Mouse (Mus musculus) neural tube, embryonic 11.5 days (tissue): ENCODE results near the gene Csmd2. TPM values are rescaled to one million over a fixed set of nuclear protein-coding genes. Genes with fewer than 3 reads are reported as not detected.

Source experiments
- ATAC-seq: fragments of 200-750 bp; cut with Nextera tagmentation; 2 replicates; pipeline ENCODE4 v1.8.0; 2017; ENCODE audit warnings: moderate number of reproducible peaks, mild to moderate bottlenecking, moderate TSS enrichment, moderate library complexity; ENCODE audit not compliant: insufficient read depth, low FRiP score, low TSS enrichment
- DNase-seq: peaks from one replicate; pipeline ENCODE4 v3.0.0-alpha.2; 2015; ENCODE audit warnings: low spot score
- H3K27ac ChIP-seq: fragments of 300-500 bp; sonication (generic); 2 replicates; pipeline ENCODE4 v1.5.1; 2014; ENCODE audit warnings: low read depth, mild to moderate bottlenecking, low read length
- H3K27me3 ChIP-seq: fragments of 300-500 bp; sonication (generic); 2 replicates; pipeline ENCODE4 v1.6.1; 2014; ENCODE audit warnings: mild to moderate bottlenecking, low read length, mixed read lengths; ENCODE audit not compliant: control insufficient read depth, insufficient read depth
- H3K36me3 ChIP-seq: fragments of 300-500 bp; sonication (generic); 2 replicates; pipeline ENCODE4 v1.6.1; 2014; ENCODE audit warnings: mild to moderate bottlenecking, low read length, moderate library complexity, mixed read lengths; ENCODE audit not compliant: control insufficient read depth, insufficient read depth
- H3K4me1 ChIP-seq: fragments of 300-500 bp; sonication (generic); 2 replicates; pipeline ENCODE4 v1.6.1; 2014; ENCODE audit warnings: low read length, mixed read lengths; ENCODE audit not compliant: control insufficient read depth, insufficient read depth
- H3K4me2 ChIP-seq: fragments of 300-500 bp; sonication (generic); 2 replicates; pipeline ENCODE4 v1.6.1; 2014; ENCODE audit warnings: low read depth, mild to moderate bottlenecking, moderate library complexity
- H3K4me3 ChIP-seq: fragments of 300-500 bp; sonication (generic); 2 replicates; pipeline ENCODE4 v1.5.1; 2014; ENCODE audit warnings: low read depth, low read length
- H3K9ac ChIP-seq: fragments of 300-500 bp; sonication (generic); 2 replicates; pipeline ENCODE4 v1.6.1; 2014; ENCODE audit warnings: mild to moderate bottlenecking, low read length
- H3K9me3 ChIP-seq: fragments of 300-500 bp; sonication (generic); 2 replicates; pipeline ENCODE4 v1.6.1; 2016; ENCODE audit warnings: low read length; ENCODE audit not compliant: control insufficient read depth
- WGBS: fragments of 180-500 bp; shearing (Covaris S2); extraction: QIAGEN DNeasy Blood & Tissue Kit; methylation state at CpG from one replicate; pipeline ENCODE4 v1.1.7; 2014; 5-methylcytosine and 5-hydroxymethylcytosine counted together
- polyA plus RNA-seq: library from polyadenylated mRNA; unstranded; fragments of >200 nt; fragmentation: Nextera tagmentation; extraction: Ambion mirVana; gene quantifications from 2 replicates; pipeline ENCODE4 v1.2.1, GENCODE M21; 2014

The Csmd2 gene
- polyA plus RNA-seq, 1 experiment from 2014 or later = 1.4 TPM

GRCm38 (mm10) chr4:128084466-128084865 lies 96.8 kb downstream of the Csmd2 start:
- no peak for DNase-seq
- no peak overlapping the region for H3K9ac ChIP-seq
- no peak overlapping the region for H3K4me2 ChIP-seq
- H3K27me3 ChIP-seq = no peaks in the 10 kb centered on the region
- H3K27ac ChIP-seq = no peak overlapping the region
- no peak for ATAC-seq
- 92% methylated on average over 3 of the region's 3 CpGs for WGBS
- H3K36me3 ChIP-seq = no peaks in the 10 kb centered on the region
- peaks cover 13% of the 10 kb centered on the region for H3K4me1 ChIP-seq
- H3K9me3 ChIP-seq = no peaks in the 10 kb centered on the region
- no peak overlapping the region for H3K4me3 ChIP-seq

- no peak overlapping the region for H3K4me2 ChIP-seq
- H3K27me3 ChIP-seq = no peaks in the 10 kb centered on the region
- 77% methylated on average over 8 of the region's 8 CpGs for WGBS
- no peak for DNase-seq
- H3K4me3 ChIP-seq = no peak overlapping the region
- H3K36me3 ChIP-seq = no peaks in the 10 kb centered on the region
- no peak overlapping the region for H3K27ac ChIP-seq
- H3K9ac ChIP-seq = no peak overlapping the region
- H3K9me3 ChIP-seq = no peaks in the 10 kb centered on the region
- H3K4me1 ChIP-seq = peaks cover 13% of the 10 kb centered on the region
- ATAC-seq = no peak
Measured at GRCm38 (mm10) chr4:128085096-128085495, 97.4 kb downstream of the Csmd2 start.

- no peak overlapping the region for H3K9ac ChIP-seq
- 63% methylated on average over 5 of the region's 5 CpGs for WGBS
- H3K36me3 ChIP-seq = no peaks in the 10 kb centered on the region
- no peaks in the 10 kb centered on the region for H3K9me3 ChIP-seq
- peak overlapping the region; percentile 21; the same call in 1 of the 2 replicates for H3K27ac ChIP-seq
- ATAC-seq = peak; percentile 60
- no peak overlapping the region for H3K4me2 ChIP-seq
- no peaks in the 10 kb centered on the region for H3K27me3 ChIP-seq
- H3K4me1 ChIP-seq = peaks cover 13% of the 10 kb centered on the region
- DNase-seq = no peak
- H3K4me3 ChIP-seq = no peak overlapping the region
Measured at GRCm38 (mm10) chr4:128087147-128087606, 99.5 kb downstream of the Csmd2 start.

- Histone ChIP-seq H3K4me2 (no peak overlapping the region), H3K27me3 (no peaks in the 10 kb centered on the region), H3K9me3 (no peaks in the 10 kb centered on the region), H3K36me3 (no peaks in the 10 kb centered on the region), H3K27ac (peak overlapping the region; percentile 21; the same call in 1 of the 2 replicates), H3K9ac (no peak overlapping the region), H3K4me3 (no peak overlapping the region), H3K4me1 (peaks cover 13% of the 10 kb centered on the region)
- ATAC-seq (peak; percentile 75), DNase-seq (peak; percentile 16)
- 5% methylated on average over 3 of the region's 3 CpGs for whole genome bisulfite sequencing
Measured at GRCm38 (mm10) chr4:128087704-128088103, 100.0 kb downstream of the Csmd2 start.

- Histone ChIP-seq H3K4me3 (no peak overlapping the region), H3K9ac (no peak overlapping the region), H3K4me2 (no peak overlapping the region), H3K27ac (no peak overlapping the region), H3K9me3 (no peaks in the 10 kb centered on the region), H3K27me3 (no peaks in the 10 kb centered on the region), H3K36me3 (no peaks in the 10 kb centered on the region), H3K4me1 (peaks cover 13% of the 10 kb centered on the region)
- ATAC-seq (no peak), DNase-seq (no peak)
- WGBS = 65% methylated on average over 3 of the region's 3 CpGs
Measured at GRCm38 (mm10) chr4:128088264-128088663, 100.6 kb downstream of the Csmd2 start.

- H3K4me3 ChIP-seq = no peak overlapping the region
- no peak overlapping the region for H3K9ac ChIP-seq
- no peak for DNase-seq
- H3K36me3 ChIP-seq = no peaks in the 10 kb centered on the region
- WGBS = 61% methylated on average over 3 of the region's 3 CpGs
- no peak for ATAC-seq
- no peaks in the 10 kb centered on the region for H3K27me3 ChIP-seq
- H3K4me2 ChIP-seq = no peak overlapping the region
- H3K4me1 ChIP-seq = peaks cover 13% of the 10 kb centered on the region
- no peak overlapping the region for H3K27ac ChIP-seq
- no peaks in the 10 kb centered on the region for H3K9me3 ChIP-seq
Measured at GRCm38 (mm10) chr4:128091938-128092337, 104.3 kb downstream of the Csmd2 start.

- Histone ChIP-seq H3K4me3 (no peak overlapping the region), H3K9me3 (no peaks in the 10 kb centered on the region), H3K4me2 (no peak overlapping the region), H3K36me3 (no peaks in the 10 kb centered on the region), H3K27ac (no peak overlapping the region), H3K4me1 (no peaks in the 10 kb centered on the region), H3K9ac (no peak overlapping the region), H3K27me3 (no peaks in the 10 kb centered on the region)
- WGBS = 83% methylated on average over 5 of the region's 5 CpGs
- no peak for ATAC-seq
- DNase-seq = no peak
Measured at GRCm38 (mm10) chr4:128099515-128099914, 111.9 kb downstream of the Csmd2 start.

DNA sequence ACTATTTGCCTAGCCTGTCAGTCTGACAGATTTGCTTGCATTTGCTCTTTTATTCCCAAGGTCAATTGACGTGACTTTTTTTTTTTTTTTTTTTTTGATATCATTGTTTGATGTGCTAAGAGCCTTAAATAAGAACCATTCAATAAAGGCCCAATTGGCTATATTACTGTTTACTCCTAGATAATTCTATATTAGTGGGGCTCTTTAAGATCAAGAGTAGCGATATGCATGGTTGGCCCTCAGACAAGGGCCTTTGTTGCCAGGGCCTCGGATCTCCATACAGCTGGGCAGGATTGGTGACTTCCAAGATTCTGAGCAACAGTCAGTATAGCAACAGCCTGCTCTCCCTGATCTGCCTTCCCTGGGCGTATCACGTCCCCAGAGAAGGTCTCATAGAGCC lies 112.9 kb downstream of the Csmd2 start:
- H3K4me2 ChIP-seq = no peak overlapping the region
- H3K9ac ChIP-seq = no peak overlapping the region
- WGBS = 70% methylated on average over 5 of the region's 5 CpGs
- H3K27me3 ChIP-seq = no peaks in the 10 kb centered on the region
- H3K4me1 ChIP-seq = no peaks in the 10 kb centered on the region
- DNase-seq (no peak), ATAC-seq (no peak)
- H3K9me3 ChIP-seq = no peaks in the 10 kb centered on the region
- no peaks in the 10 kb centered on the region for H3K36me3 ChIP-seq
- no peak overlapping the region for H3K4me3 ChIP-seq
- no peak overlapping the region for H3K27ac ChIP-seq

- 81% methylated on average over 7 of the region's 7 CpGs for WGBS
Measured at GRCm38 (mm10) chr4:128116331-128116730, 128.7 kb downstream of the Csmd2 start.

More at GRCm38 (mm10) chr4:128116331-128116730, 128.7 kb downstream of the Csmd2 start:
- Histone ChIP-seq H3K27ac (no peak overlapping the region), H3K27me3 (no peaks in the 10 kb centered on the region), H3K9me3 (no peaks in the 10 kb centered on the region), H3K36me3 (no peaks in the 10 kb centered on the region), H3K4me2 (no peak overlapping the region), H3K4me1 (no peaks in the 10 kb centered on the region), H3K9ac (no peak overlapping the region), H3K4me3 (no peak overlapping the region)
- DNase-seq (no peak), ATAC-seq (no peak)
